17 mouse cellular contexts compared by ENCODE assay signal in genomic region chrX:52287944-52288343, GRCm38 (mm10).
DNase-seq lines count a peak whose midpoint lies in the region; ATAC-seq and TF ChIP-seq lines count a peak whose summit lies in the region.
"Had no signal": no experiment of that assay in that cellular context is flagged by ENCODE, and none has a peak within 500 bp of the region (broad histone marks: within the 10 kb centered on the region; RNA-seq: fewer than 3 reads in every experiment).

No protein-coding gene starts in this region.

- TF ChIP-seq CTCF in hindbrain, postnatal 0 days (IDR thresholded peaks at IDR 0.05; ENCODE audit: low read depth): no peak
- TF ChIP-seq CTCF in liver, postnatal 0 days (IDR thresholded peaks at IDR 0.05; ENCODE audit: low read depth): no peak

- no peak for ATAC-seq in forebrain, embryonic 11.5 days (replicated peaks; ENCODE audit: low FRiP score)
- no peak for ATAC-seq in forebrain, embryonic 16.5 days
- ATAC-seq in hindbrain, postnatal 0 days: no peak
- no peak for ATAC-seq in hindbrain, embryonic 16.5 days
- no peak for ATAC-seq in liver, postnatal 0 days
- ATAC-seq: intestine, embryonic 15.5 days; liver, embryonic 12.5 days had no signal

- TF ChIP-seq EP300 in liver, postnatal 0 days (IDR thresholded peaks at IDR 0.05; ENCODE audit: low read depth): no peak

- H3K27ac ChIP-seq in forebrain, embryonic 11.5 days (ENCODE audit: low read depth, low read length): 0 out of 2 replicates have a peak overlapping the region, but pooled peaks have one; percentile 0
- no peak overlapping the region for H3K27ac ChIP-seq in forebrain, embryonic 16.5 days (ENCODE audit: low read length)
- no peak overlapping the region for H3K27ac ChIP-seq in hindbrain, postnatal 0 days
- no peak overlapping the region for H3K27ac ChIP-seq in hindbrain, embryonic 16.5 days (ENCODE audit: low read depth, low read length)
- no peak overlapping the region for H3K27ac ChIP-seq in liver, postnatal 0 days (ENCODE audit: low read depth)
- H3K27ac ChIP-seq: hindbrain, embryonic 10.5 days; intestine, embryonic 15.5 days; liver, embryonic 12.5 days; midbrain, embryonic 12.5 days had no signal

- 59% methylated on average over 6 of the region's 6 CpGs for WGBS in forebrain, embryonic 11.5 days
- 41% methylated on average over 6 of the region's 6 CpGs for WGBS in forebrain, embryonic 16.5 days
- WGBS in hindbrain, postnatal 0 days: 70% methylated on average over 6 of the region's 6 CpGs
- 55% methylated on average over 6 of the region's 6 CpGs for WGBS in hindbrain, embryonic 16.5 days
- 77% methylated on average over 6 of the region's 6 CpGs for WGBS in liver, postnatal 0 days (ENCODE audit: insufficient replicate concordance)

- H3K9me3 ChIP-seq in forebrain, embryonic 11.5 days (ENCODE audit: control insufficient read depth, low read length): no peaks in the 10 kb centered on the region
- H3K9me3 ChIP-seq in forebrain, embryonic 16.5 days (ENCODE audit: control insufficient read depth, low read length): no peaks in the 10 kb centered on the region
- no peaks in the 10 kb centered on the region for H3K9me3 ChIP-seq in hindbrain, postnatal 0 days (ENCODE audit: low read length)
- no peaks in the 10 kb centered on the region for H3K9me3 ChIP-seq in hindbrain, embryonic 16.5 days (ENCODE audit: control insufficient read depth, low read length)
- no peaks in the 10 kb centered on the region for H3K9me3 ChIP-seq in liver, postnatal 0 days (ENCODE audit: low read length)
- H3K9me3 ChIP-seq: hindbrain, embryonic 10.5 days; intestine, embryonic 15.5 days; liver, embryonic 12.5 days; midbrain, embryonic 12.5 days had no signal

- no peak overlapping the region for H3K4me3 ChIP-seq in forebrain, embryonic 11.5 days (ENCODE audit: low read depth, low read length)
- no peak overlapping the region for H3K4me3 ChIP-seq in forebrain, embryonic 16.5 days (replicated peaks; ENCODE audit: low read length)
- no peak overlapping the region for H3K4me3 ChIP-seq in hindbrain, postnatal 0 days (ENCODE audit: low read length)
- H3K4me3 ChIP-seq in hindbrain, embryonic 16.5 days (ENCODE audit: low read length): no peak overlapping the region
- no peak overlapping the region for H3K4me3 ChIP-seq in liver, postnatal 0 days (ENCODE audit: low read depth, low read length)
- H3K4me3 ChIP-seq: erythroblast, embryonic 14.5 days; hindbrain, embryonic 10.5 days; intestine, embryonic 15.5 days; liver, embryonic 12.5 days; midbrain, embryonic 12.5 days had no signal

- H3K36me3 ChIP-seq in forebrain, embryonic 11.5 days (ENCODE audit: control insufficient read depth, insufficient read depth, low read length): no peaks in the 10 kb centered on the region
- H3K36me3 ChIP-seq in forebrain, embryonic 16.5 days (ENCODE audit: control insufficient read depth, insufficient read depth): no peaks in the 10 kb centered on the region
- no peaks in the 10 kb centered on the region for H3K36me3 ChIP-seq in hindbrain, postnatal 0 days (ENCODE audit: insufficient read depth, low read length)
- H3K36me3 ChIP-seq in hindbrain, embryonic 16.5 days (ENCODE audit: control insufficient read depth, insufficient read depth, low read length): no peaks in the 10 kb centered on the region
- no peaks in the 10 kb centered on the region for H3K36me3 ChIP-seq in liver, postnatal 0 days (replicated peaks; ENCODE audit: insufficient read depth, low read length)
- H3K36me3 ChIP-seq: hindbrain, embryonic 10.5 days; intestine, embryonic 15.5 days; liver, embryonic 12.5 days; midbrain, embryonic 12.5 days had no signal

- DNase-seq in forebrain, embryonic 11.5 days (ENCODE audit: low spot score): no peak
- DNase-seq in hindbrain, postnatal 0 days (ENCODE audit: low spot score): peak; percentile 3
- DNase-seq in adrenal gland, adult 8-10 months: peak; percentile 66
- DNase-seq in gastrocnemius, adult 8-10 months (ENCODE audit: low spot score in 2 of 2): peak; percentile 3 to 11
- DNase-seq in liver, postnatal 0 days: no peak
- no peak for DNase-seq in urinary bladder, postnatal 36 days (ENCODE audit: low spot score in 2 of 2)
- DNase-seq: cerebellum, adult 18-20 months; kidney, postnatal 10 days; lung, postnatal 36 days; retina, postnatal 1 day had no signal

- H3K27me3 ChIP-seq in forebrain, embryonic 11.5 days (ENCODE audit: control insufficient read depth, insufficient read depth, low read length): no peaks in the 10 kb centered on the region; the same call in 1 of the 2 replicates
- no peaks in the 10 kb centered on the region for H3K27me3 ChIP-seq in forebrain, embryonic 16.5 days (replicated peaks; ENCODE audit: control insufficient read depth, insufficient read depth, low read length)
- H3K27me3 ChIP-seq in hindbrain, postnatal 0 days (ENCODE audit: insufficient read depth, low read length): no peaks in the 10 kb centered on the region
- no peaks in the 10 kb centered on the region for H3K27me3 ChIP-seq in hindbrain, embryonic 16.5 days (replicated peaks; ENCODE audit: control insufficient read depth, insufficient read depth, low read length)
- no peaks in the 10 kb centered on the region for H3K27me3 ChIP-seq in liver, postnatal 0 days (ENCODE audit: insufficient read depth, low read length)
- H3K27me3 ChIP-seq: intestine, embryonic 15.5 days; liver, embryonic 12.5 days had no signal

- H3K9ac ChIP-seq in forebrain, embryonic 11.5 days (ENCODE audit: low read length): no peak overlapping the region
- no peak overlapping the region for H3K9ac ChIP-seq in forebrain, embryonic 16.5 days (replicated peaks; ENCODE audit: low read depth, low read length)
- no peak overlapping the region for H3K9ac ChIP-seq in hindbrain, postnatal 0 days (replicated peaks; ENCODE audit: low read length)
- no peak overlapping the region for H3K9ac ChIP-seq in hindbrain, embryonic 16.5 days (ENCODE audit: low read depth, low read length)
- H3K9ac ChIP-seq in liver, postnatal 0 days (replicated peaks): no peak overlapping the region
- H3K9ac ChIP-seq: intestine, embryonic 15.5 days; liver, embryonic 12.5 days; midbrain, embryonic 12.5 days had no signal

- H3K4me1 ChIP-seq in forebrain, embryonic 11.5 days (replicated peaks; ENCODE audit: control insufficient read depth, insufficient read depth, low read length): no peaks in the 10 kb centered on the region
- peaks cover 8% of the 10 kb centered on the region for H3K4me1 ChIP-seq in forebrain, embryonic 16.5 days (replicated peaks; ENCODE audit: control insufficient read depth, insufficient read depth, low read length)
- no peaks in the 10 kb centered on the region for H3K4me1 ChIP-seq in hindbrain, postnatal 0 days (ENCODE audit: insufficient read depth, low read length)
- no peaks in the 10 kb centered on the region for H3K4me1 ChIP-seq in hindbrain, embryonic 16.5 days (ENCODE audit: control insufficient read depth, insufficient read depth, low read depth, low read length)
- no peaks in the 10 kb centered on the region for H3K4me1 ChIP-seq in liver, postnatal 0 days (ENCODE audit: insufficient read depth)
- H3K4me1 ChIP-seq: hindbrain, embryonic 10.5 days; intestine, embryonic 15.5 days; liver, embryonic 12.5 days; midbrain, embryonic 12.5 days had no signal

- H3K4me2 ChIP-seq in forebrain, embryonic 11.5 days (ENCODE audit: low read depth, low read length, severe bottlenecking): no peak overlapping the region
- H3K4me2 ChIP-seq in forebrain, embryonic 16.5 days (ENCODE audit: low read length): no peak overlapping the region
- no peak overlapping the region for H3K4me2 ChIP-seq in hindbrain, postnatal 0 days (ENCODE audit: low read depth, low read length)
- no peak overlapping the region for H3K4me2 ChIP-seq in hindbrain, embryonic 16.5 days (ENCODE audit: low read length)
- no peak overlapping the region for H3K4me2 ChIP-seq in liver, postnatal 0 days (ENCODE audit: low read depth, low read length)
- H3K4me2 ChIP-seq: intestine, embryonic 15.5 days; liver, embryonic 12.5 days; midbrain, embryonic 12.5 days had no signal

Comparison
In these comparisons a context has a peak if more than half of its experiments do, and no peak if none do; other contexts are left out.
1. DNase-seq: peak in hindbrain, postnatal 0 days (single experiment), adrenal gland, adult 8-10 months (single experiment) and gastrocnemius, adult 8-10 months (2 of 2); none in forebrain, embryonic 11.5 days (single experiment), liver, postnatal 0 days (single experiment) and urinary bladder, postnatal 36 days (0 of 2).